Mouse (Mus musculus) neural tube, embryonic 13.5 days (tissue): ENCODE data around the gene Kif2c. TPM values are rescaled to one million over a fixed set of nuclear protein-coding genes. Genes with fewer than 3 reads are reported as not detected.
A peak's percentile ranks its signal among the peaks of the same experiment; 100 is the strongest.

Source experiments
- ATAC-seq: fragments of 200-750 bp; cut with Nextera tagmentation; 2 replicates; pipeline ENCODE4 v1.8.0; 2017; ENCODE audit warnings: low read depth, mild to moderate bottlenecking, moderate TSS enrichment, moderate library complexity
- H3K27ac ChIP-seq: fragments of 300-500 bp; sonication (generic); replicated peaks from 2 replicates; pipeline ENCODE4 v1.5.1; 2015; ENCODE audit warnings: moderate library complexity, mild to moderate bottlenecking, inconsistent platforms
- H3K27me3 ChIP-seq: fragments of 300-500 bp; sonication (generic); 2 replicates; pipeline ENCODE4 v1.6.1; 2015; ENCODE audit warnings: mild to moderate bottlenecking, inconsistent platforms
- H3K36me3 ChIP-seq: fragments of 300-500 bp; sonication (generic); 2 replicates; pipeline ENCODE4 v1.6.1; 2015; ENCODE audit warnings: mild to moderate bottlenecking, inconsistent platforms
- H3K4me1 ChIP-seq: fragments of 300-500 bp; sonication (generic); replicated peaks from 2 replicates; pipeline ENCODE4 v1.6.1; 2015; ENCODE audit warnings: inconsistent platforms
- H3K4me2 ChIP-seq: fragments of 300-500 bp; sonication (generic); 2 replicates; pipeline ENCODE4 v1.6.1; 2015; ENCODE audit warnings: inconsistent platforms, mild to moderate bottlenecking, moderate library complexity
- H3K4me3 ChIP-seq: fragments of 300-500 bp; sonication (generic); 2 replicates; pipeline ENCODE4 v1.5.1; 2015; ENCODE audit warnings: mild to moderate bottlenecking, inconsistent platforms
- H3K9ac ChIP-seq: fragments of 300-500 bp; sonication (generic); 2 replicates; pipeline ENCODE4 v1.6.1; 2015; ENCODE audit warnings: moderate library complexity, mild to moderate bottlenecking, inconsistent platforms
- H3K9me3 ChIP-seq: fragments of 300-500 bp; sonication (generic); 2 replicates; pipeline ENCODE4 v1.6.1; 2016; ENCODE audit warnings: inconsistent platforms
- WGBS: fragments of 180-500 bp; shearing (Covaris S2); methylation state at CpG from one replicate; pipeline ENCODE4 v1.1.7; 2015; 5-methylcytosine and 5-hydroxymethylcytosine counted together
- polyA plus RNA-seq: library from polyadenylated mRNA; unstranded; fragments of >200 nt; fragmentation: Nextera tagmentation; extraction: Ambion mirVana; gene quantifications from 2 replicates; pipeline ENCODE4 v1.2.1, GENCODE M21; 2015

Kif2c gene
- polyA plus RNA-seq, 1 experiment from 2014 or later: 11.8 TPM

DNA sequence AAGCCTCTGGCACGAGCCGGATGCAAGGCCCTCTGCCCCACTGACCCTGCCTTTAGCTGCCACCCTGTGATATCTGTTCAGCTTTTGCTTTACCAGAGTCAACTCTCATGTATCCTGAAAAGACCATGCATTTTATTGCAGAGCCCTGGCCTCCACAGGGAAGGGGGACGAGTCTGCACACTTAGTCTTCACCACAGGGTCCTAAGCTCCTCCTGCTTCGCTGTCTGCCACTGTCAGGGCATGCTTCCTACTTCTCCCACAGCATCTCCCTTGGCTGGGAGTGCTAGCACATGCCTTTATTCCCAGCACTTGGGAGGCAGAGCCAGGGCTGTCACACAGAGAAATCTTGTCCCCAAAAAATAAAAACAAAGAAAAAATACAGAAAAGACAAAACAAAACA, 21.3 kb downstream of the Kif2c start:
- no peaks in the 10 kb centered on the region for H3K4me1 ChIP-seq
- H3K9ac ChIP-seq: no peak overlapping the region
- 64% methylated on average over 4 of the region's 4 CpGs for WGBS
- no peaks in the 10 kb centered on the region for H3K9me3 ChIP-seq
- ATAC-seq: no peak
- H3K4me2 ChIP-seq: no peak overlapping the region
- H3K4me3 ChIP-seq: no peak overlapping the region
- H3K36me3 ChIP-seq: peaks cover 29% of the 10 kb centered on the region
- H3K27ac ChIP-seq: no peak overlapping the region
- H3K27me3 ChIP-seq: no peaks in the 10 kb centered on the region

DNA sequence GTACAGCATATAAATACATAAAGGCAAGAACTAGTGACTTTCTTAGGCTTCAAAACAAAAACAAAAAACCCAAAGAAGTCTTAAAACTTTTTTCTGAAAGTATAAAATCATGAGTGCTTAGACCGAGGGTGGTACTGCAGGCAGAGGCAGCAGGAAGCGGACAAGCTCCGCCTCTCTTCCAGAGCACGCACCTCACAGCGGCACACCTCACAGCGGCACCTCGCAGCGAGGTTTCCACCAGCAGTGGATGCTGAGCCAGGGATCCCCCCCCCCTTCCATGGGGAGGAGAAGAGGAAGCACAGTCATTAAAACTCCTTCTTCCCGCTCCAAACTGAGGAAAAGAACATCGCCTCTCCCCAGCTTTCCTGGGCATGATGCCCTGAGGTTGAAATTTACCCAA, 22.8 kb downstream of the Kif2c start:
- Histone ChIP-seq H3K4me3 (no peak overlapping the region), H3K9ac (no peak overlapping the region), H3K27ac (no peak overlapping the region), H3K36me3 (peaks cover 14% of the 10 kb centered on the region; the same call in 1 of the 2 replicates), H3K4me1 (peaks cover 6% of the 10 kb centered on the region), H3K4me2 (no peak overlapping the region), H3K9me3 (no peaks in the 10 kb centered on the region), H3K27me3 (no peaks in the 10 kb centered on the region)
- 88% methylated on average over 10 of the region's 10 CpGs for WGBS
- ATAC-seq: no peak

DNA sequence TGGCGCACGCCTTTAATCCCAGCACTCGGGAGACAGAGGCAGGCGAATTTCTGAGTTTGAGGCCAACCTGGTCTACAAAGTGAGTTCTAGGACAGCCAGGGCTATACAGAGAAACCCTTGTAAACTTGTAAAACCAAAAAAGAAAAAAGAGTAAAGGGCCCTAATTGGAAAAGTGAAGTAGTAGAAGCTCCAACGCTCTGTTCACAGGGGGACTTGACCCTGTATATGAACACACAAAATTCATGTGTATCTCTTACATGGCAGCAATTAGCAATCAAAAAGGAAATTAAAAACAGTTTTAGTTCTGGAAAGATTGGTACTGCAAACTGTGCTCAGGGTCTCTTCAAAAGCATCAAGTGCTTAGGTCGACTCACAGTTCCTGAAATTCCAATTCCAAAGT, 26.1 kb downstream of the Kif2c start:
- Histone ChIP-seq H3K27ac (peak overlapping the region; percentile 93), H3K9ac (peak overlapping the region; percentile 98), H3K27me3 (no peaks in the 10 kb centered on the region), H3K4me3 (peak overlapping the region; percentile 97), H3K36me3 (peaks cover 31% of the 10 kb centered on the region), H3K4me1 (peaks cover 31% of the 10 kb centered on the region), H3K4me2 (peak overlapping the region; percentile 97), H3K9me3 (no peaks in the 10 kb centered on the region)
- WGBS: 26% methylated on average over 6 of the region's 6 CpGs
- ATAC-seq: no peak

DNA sequence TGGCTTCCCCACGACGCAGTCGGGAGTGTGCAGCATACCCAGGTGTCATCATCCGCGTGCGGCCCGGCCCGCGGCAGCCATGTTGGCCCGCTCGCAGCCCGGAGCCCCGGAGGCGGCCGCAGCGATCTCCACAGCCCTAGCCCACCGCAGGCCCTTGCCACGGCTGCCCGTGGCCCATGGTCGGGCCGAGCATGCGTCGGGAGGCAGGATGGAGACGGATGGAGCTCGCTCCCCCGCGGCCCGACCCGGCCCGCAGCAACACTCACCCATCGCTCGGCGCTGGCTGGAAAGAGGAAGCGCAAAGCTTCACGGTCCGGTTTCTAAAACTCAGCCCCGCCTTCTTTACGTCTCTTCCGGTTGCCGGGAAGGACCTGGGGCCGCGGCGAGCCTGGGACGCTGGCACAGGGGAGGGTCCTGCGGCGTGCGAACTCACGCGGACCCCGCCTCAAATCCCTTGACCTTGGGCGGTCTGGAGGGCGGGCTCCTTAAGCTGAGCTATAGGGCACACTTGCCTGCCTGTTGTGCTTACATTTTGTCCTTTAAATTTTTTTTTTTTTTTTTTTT, 26.6 kb downstream of the Kif2c start, which contains the start of gene Rps8:
Gene Rps8 (minus strand): TSS at position 452 of the 564 bp plus-strand sequence.
- H3K4me3 ChIP-seq: peak within 1 kb of the TSS; percentile 97
- H3K4me2 ChIP-seq: peak within 1 kb of the TSS; percentile 97
- no peaks in the 10 kb centered on the region for H3K27me3 ChIP-seq
- under 1% methylated on average over 52 of the region's 52 CpGs for WGBS
- peak within 1 kb of the TSS; percentile 98 for H3K9ac ChIP-seq
- H3K27ac ChIP-seq: peak within 1 kb of the TSS; percentile 93
- peaks cover 36% of the 10 kb centered on the region for H3K36me3 ChIP-seq
- ATAC-seq: peak; percentile 93
- H3K9me3 ChIP-seq: no peaks in the 10 kb centered on the region
- H3K4me1 ChIP-seq: peaks cover 31% of the 10 kb centered on the region

DNA sequence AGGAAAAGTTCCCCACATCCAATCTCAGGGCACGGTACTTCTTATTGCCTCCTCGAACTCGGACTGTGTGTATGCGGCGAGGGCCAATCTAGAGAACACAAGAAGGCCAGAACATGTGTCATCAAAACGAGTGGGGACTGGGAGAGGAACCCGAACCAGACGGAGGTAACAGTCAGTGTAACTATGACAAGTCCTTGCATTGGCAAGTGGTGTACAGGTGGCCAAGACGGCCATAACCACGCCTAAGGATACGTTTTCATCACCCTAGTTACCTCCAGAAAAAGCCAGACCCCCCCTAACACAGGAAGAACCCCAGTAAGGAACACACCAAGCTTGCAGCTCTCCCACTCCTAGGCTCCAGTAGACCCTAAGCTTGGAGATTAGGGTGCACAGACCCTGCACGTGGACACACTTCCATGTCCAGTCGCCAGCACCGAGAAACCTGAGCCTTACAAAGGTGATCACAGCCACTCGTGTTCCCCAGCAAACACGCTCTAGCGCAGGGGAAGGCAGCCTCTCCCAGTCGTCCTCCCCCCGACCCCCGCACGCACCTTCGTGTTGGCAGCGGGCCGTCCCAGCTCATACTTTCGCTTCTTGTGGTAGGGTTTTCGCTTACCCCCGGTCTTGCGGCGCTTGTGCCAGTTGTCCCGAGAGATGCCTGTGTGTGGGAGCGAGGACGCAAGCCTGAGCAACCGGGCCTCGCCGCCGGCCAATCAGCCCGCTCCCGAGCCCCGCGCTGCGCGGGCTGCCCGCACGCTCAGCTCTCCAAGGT, 27.2 kb downstream of the Kif2c start:
- Histone ChIP-seq H3K4me3 (peak overlapping the region; percentile 97), H3K27ac (peak overlapping the region; percentile 93), H3K36me3 (peaks cover 43% of the 10 kb centered on the region), H3K9ac (peak overlapping the region; percentile 98), H3K4me1 (peaks cover 31% of the 10 kb centered on the region), H3K4me2 (peak overlapping the region; percentile 97), H3K27me3 (no peaks in the 10 kb centered on the region), H3K9me3 (no peaks in the 10 kb centered on the region)
- 2% methylated on average over 44 of the region's 44 CpGs for WGBS
- ATAC-seq: no peak; the same call in 1 of the 2 replicates

DNA sequence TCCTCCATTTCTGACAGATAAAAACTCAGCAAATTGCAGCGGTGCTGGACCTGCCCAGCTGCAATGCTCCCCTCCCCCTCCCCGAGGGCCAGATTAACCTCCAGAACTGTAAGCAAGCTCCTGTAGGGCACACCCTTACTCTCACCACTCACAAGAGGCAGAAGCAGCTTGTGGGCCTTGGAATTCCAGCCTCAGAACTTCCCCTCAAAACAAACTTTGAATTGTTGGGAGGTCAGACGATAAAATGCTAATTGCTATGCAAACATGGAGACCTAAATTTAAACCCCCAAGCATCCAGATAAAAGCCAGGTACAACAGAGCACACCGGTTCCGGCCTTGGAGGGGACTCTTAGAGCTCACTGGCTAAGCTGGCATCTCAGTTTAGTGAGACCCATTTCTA, 29.7 kb downstream of the Kif2c start:
- H3K9ac ChIP-seq: no peak overlapping the region
- ATAC-seq: no peak
- H3K4me2 ChIP-seq: no peak overlapping the region
- 92% methylated on average over 5 of the region's 5 CpGs for WGBS
- H3K4me1 ChIP-seq: peaks cover 31% of the 10 kb centered on the region
- H3K27ac ChIP-seq: no peak overlapping the region
- H3K36me3 ChIP-seq: peaks cover 65% of the 10 kb centered on the region
- H3K4me3 ChIP-seq: no peak overlapping the region
- no peaks in the 10 kb centered on the region for H3K27me3 ChIP-seq
- no peaks in the 10 kb centered on the region for H3K9me3 ChIP-seq

DNA sequence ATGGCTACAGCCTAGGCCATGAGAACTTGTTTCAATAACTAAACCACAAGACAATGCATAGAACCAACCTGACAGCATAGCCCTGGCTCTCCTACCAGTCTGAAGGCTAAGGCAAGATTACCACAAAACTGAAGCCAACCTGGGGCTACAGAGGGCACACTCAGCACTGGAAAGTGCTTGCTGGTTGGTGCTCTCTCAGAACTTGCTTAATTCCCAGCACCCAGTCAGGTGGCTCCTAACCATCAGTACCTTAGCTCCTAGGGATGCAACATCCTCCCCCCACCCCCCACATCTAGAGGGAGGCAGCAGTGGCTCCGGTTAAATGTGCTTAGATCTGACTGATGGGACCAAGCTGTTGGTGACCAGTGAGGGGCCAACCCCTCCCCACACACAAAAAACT, 31.0 kb downstream of the Kif2c start:
- Histone ChIP-seq H3K27ac (no peak overlapping the region), H3K27me3 (no peaks in the 10 kb centered on the region), H3K4me3 (no peak overlapping the region), H3K36me3 (peaks cover 65% of the 10 kb centered on the region), H3K9ac (no peak overlapping the region), H3K4me1 (peaks cover 31% of the 10 kb centered on the region), H3K4me2 (no peak overlapping the region), H3K9me3 (no peaks in the 10 kb centered on the region)
- ATAC-seq: no peak
- WGBS: 86% methylated on average over 1 of the region's 1 CpGs

DNA sequence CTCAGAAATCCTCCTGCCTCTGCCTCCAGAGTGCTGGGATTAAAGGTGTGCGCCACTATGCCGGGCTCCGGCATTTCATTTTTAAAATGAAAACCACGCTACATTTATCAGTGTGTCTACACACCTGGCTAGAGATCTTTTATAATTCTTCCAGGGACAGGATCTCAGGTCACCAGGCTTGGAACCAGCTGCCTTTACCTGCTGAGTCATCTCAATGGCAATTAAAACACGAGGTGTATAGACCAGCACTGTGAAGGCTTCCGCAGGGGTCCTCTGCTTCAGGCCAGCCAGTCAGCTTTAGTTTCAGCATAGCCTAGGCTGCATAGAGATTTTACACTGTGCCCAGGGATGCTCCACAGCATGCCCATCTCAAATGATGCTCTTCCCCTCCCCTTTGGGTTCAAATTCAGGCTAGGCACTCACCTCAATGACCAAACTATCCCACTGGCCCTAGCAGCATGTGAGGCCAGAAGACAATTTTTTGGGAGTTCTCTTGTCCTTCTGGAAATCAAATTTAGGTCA, 32.2 kb downstream of the Kif2c start:
- no peak overlapping the region for H3K27ac ChIP-seq
- ATAC-seq: no peak
- WGBS: 91% methylated on average over 6 of the region's 6 CpGs

DNA sequence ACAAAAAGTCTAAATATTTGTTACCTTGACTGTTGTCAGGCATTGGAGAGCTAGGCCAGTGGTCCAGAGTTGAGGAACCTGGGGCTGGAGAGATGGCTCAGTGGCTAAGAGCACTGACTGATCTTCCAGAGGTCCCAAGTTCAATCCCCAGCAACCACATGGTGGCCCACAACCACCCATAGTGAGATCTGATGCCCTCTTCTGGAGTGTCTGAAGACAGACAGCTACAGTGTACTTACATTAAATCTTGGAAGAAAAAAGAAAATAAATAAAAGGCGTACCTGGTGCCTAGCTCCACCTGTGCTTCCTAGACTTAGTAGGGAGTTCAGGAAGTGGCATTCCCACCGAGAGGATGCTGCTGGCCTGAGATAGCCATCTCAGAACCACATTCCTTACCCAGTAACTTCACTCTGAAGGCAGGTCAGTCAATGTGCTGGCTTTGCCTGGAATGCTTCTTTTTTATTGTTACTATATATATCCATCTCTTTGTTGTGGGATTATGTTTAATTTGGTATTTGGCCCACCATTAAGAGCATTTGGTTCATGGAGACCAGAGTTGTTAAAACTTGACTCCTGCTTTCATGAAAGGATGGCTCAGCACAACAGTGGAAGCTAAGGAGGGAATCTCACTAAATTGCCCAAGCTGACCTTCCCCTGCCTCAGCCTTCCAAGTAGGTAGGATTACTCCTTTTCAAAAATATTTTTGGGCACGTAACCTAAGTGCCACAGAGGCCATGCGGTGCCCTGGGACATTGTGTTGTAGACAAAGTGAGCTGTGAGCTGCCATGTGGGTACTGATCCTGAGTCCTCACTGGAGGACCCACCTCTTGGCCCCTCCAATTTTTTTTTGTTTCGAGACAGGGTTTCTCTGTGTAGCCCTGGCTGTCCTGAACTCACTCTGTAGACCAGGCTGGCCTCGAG, 32.9 kb downstream of the Kif2c start:
- H3K4me1 ChIP-seq: peaks cover 24% of the 10 kb centered on the region
- ATAC-seq: no peak
- no peaks in the 10 kb centered on the region for H3K27me3 ChIP-seq
- H3K9ac ChIP-seq: no peak overlapping the region
- H3K9me3 ChIP-seq: no peaks in the 10 kb centered on the region
- no peak overlapping the region for H3K27ac ChIP-seq
- WGBS: 82% methylated on average over 6 of the region's 6 CpGs
- H3K4me3 ChIP-seq: no peak overlapping the region
- peaks cover 64% of the 10 kb centered on the region for H3K36me3 ChIP-seq
- no peak overlapping the region for H3K4me2 ChIP-seq

More for the DNA sequence above, 32.2 kb downstream of the Kif2c start:
- Histone ChIP-seq H3K27me3 (no peaks in the 10 kb centered on the region), H3K4me2 (no peak overlapping the region), H3K9ac (no peak overlapping the region), H3K4me3 (no peak overlapping the region), H3K36me3 (peaks cover 65% of the 10 kb centered on the region), H3K4me1 (peaks cover 31% of the 10 kb centered on the region), H3K9me3 (no peaks in the 10 kb centered on the region)

DNA sequence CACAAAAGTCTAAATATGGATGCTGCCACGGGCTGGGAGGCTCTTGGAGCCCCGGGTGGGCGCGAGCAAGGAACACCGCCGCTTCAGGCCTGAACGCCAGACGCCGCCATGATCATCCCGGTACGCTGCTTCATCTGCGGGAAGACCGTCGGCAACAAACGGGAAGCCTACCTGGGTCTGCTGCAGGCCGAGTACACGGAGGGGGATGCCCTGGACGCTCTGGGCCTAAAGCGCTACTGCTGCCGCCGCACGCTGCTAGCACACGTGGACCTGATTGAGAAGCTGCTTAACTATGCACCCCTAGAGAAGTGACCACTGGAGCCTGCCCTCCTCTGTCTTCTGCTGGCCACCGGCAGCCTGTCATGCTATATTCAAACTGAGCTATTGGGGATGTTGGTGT, 33.6 kb downstream of the Kif2c start:
- Histone ChIP-seq H3K4me2 (no peak overlapping the region), H3K9me3 (no peaks in the 10 kb centered on the region), H3K36me3 (peaks cover 57% of the 10 kb centered on the region), H3K4me3 (no peak overlapping the region), H3K27me3 (no peaks in the 10 kb centered on the region), H3K4me1 (peaks cover 17% of the 10 kb centered on the region), H3K9ac (no peak overlapping the region), H3K27ac (no peak overlapping the region)
- ATAC-seq: no peak
- 72% methylated on average over 24 of the region's 24 CpGs for WGBS

DNA sequence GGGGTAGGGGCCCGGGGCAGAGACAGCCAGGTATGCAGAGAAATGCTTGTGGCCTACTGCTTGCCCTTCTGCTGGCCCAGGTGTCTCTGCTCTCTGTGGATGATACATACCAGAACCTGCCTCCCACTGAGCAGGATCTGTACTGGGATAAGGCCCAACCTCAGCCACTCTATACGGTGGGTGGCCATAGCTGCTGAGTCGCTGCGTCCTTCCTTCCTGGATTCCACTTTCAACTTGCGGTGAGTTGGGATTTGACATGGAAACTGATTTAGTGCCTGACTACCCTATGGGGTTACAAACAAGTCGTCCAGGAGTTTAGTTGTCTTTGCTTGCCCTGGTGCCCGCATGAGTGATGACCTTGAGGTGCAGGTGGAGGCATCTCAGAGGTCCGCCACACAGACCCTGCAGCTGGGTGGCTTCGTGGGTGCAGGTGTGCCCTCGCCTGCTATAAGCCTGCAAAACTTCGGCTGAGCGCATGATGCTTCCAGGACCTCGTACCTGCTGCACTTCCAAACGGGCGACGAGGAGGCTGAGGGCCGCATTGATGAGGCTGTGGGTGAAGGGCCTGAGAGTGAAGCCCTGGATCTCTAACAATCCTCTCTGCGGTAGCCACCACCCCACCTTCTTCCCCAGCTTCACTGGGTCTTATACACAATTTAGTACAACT, 34.3 kb downstream of the Kif2c start:
- no peaks in the 10 kb centered on the region for H3K9me3 ChIP-seq
- peaks cover 10% of the 10 kb centered on the region for H3K4me1 ChIP-seq
- no peak overlapping the region for H3K27ac ChIP-seq
- no peak overlapping the region for H3K4me3 ChIP-seq
- H3K4me2 ChIP-seq: no peak overlapping the region
- ATAC-seq: no peak
- WGBS: 85% methylated on average over 18 of the region's 18 CpGs
- no peaks in the 10 kb centered on the region for H3K27me3 ChIP-seq
- no peak overlapping the region for H3K9ac ChIP-seq
- H3K36me3 ChIP-seq: peaks cover 50% of the 10 kb centered on the region
